Mouse (Mus musculus) hindbrain, embryonic 16.5 days (tissue): ENCODE measurements at regions not wholly inside any gene's neighbourhood (a gene's known extent, or its start where the extent isn't known, plus 50 kb on each side); places are given as distances from the start of the nearest gene placed in this dataset.

Experiments
- ATAC-seq: fragments of 200-750 bp; cut with Nextera tagmentation; 2 replicates; pipeline ENCODE4 v1.8.0; 2017; ENCODE audit warnings: moderate TSS enrichment, moderate library complexity
- H3K27ac ChIP-seq: fragments of 300-500 bp; sonication (generic); 2 replicates; pipeline ENCODE4 v1.5.1; 2014; ENCODE audit warnings: low read depth, mild to moderate bottlenecking, control low read depth, low read length, moderate library complexity
- H3K27me3 ChIP-seq: fragments of 300-500 bp; sonication (generic); replicated peaks from 2 replicates; pipeline ENCODE4 v1.6.1; 2014; ENCODE audit warnings: low read length; ENCODE audit not compliant: control insufficient read depth, insufficient read depth
- H3K36me3 ChIP-seq: fragments of 300-500 bp; sonication (generic); 2 replicates; pipeline ENCODE4 v1.6.1; 2014; ENCODE audit warnings: mild to moderate bottlenecking, low read length, moderate library complexity, mixed read lengths; ENCODE audit not compliant: control insufficient read depth, insufficient read depth
- H3K4me1 ChIP-seq: fragments of 300-500 bp; sonication (generic); 2 replicates; pipeline ENCODE4 v1.6.1; 2014; ENCODE audit warnings: low read depth, low read length; ENCODE audit not compliant: control insufficient read depth, insufficient read depth
- H3K4me2 ChIP-seq: fragments of 300-500 bp; sonication (generic); 2 replicates; pipeline ENCODE4 v1.6.1; 2014; ENCODE audit warnings: mild to moderate bottlenecking, low read length, control low read depth, moderate library complexity
- H3K4me3 ChIP-seq: fragments of 300-500 bp; sonication (generic); 2 replicates; pipeline ENCODE4 v1.5.1; 2014; ENCODE audit warnings: mild to moderate bottlenecking, low read length, control low read depth, moderate library complexity
- H3K9ac ChIP-seq: fragments of 300-500 bp; sonication (generic); 2 replicates; pipeline ENCODE4 v1.6.1; 2014; ENCODE audit warnings: low read depth, mild to moderate bottlenecking, control low read depth, low read length, moderate library complexity
- H3K9me3 ChIP-seq: fragments of 300-500 bp; sonication (generic); 2 replicates; pipeline ENCODE4 v1.6.1; 2014; ENCODE audit warnings: mild to moderate bottlenecking, low read length, moderate library complexity; ENCODE audit not compliant: control insufficient read depth
- WGBS: fragments of 180-500 bp; shearing (Covaris S2); extraction: QIAGEN DNeasy Blood & Tissue Kit; methylation state at CpG from one replicate; pipeline ENCODE4 v1.1.7; 2014; 5-methylcytosine and 5-hydroxymethylcytosine counted together

DNA sequence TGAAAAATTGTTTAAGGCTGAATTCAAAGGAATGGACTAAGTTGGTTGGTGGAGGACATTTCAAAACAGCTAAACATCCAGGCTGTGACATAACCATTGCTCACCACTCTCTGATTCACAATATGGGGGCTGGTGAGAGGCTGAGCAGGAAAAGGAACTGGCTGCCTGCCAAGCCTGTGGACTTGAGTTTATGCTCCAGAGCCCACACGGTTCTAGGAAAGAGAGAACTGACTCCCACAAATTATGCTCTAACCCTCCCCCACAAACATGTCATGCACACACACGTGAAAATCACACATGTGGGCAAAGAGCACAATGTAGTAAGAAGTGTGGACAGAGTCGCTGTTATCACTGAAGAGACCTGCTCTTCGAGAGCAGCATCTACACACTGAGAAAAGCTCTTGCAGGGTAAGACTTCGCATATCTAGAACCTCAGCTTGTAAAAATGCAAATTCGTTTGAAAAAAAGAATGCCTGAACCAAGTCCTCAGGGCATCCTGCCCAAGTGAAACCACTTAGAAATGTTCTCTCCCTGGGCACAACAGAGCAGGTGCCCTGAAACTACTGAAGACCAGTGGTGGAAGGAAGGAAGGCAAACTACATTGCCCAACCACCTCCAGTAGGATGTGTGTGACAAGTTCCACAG is 118.9 kb upstream of the Qrfpr start:
- Histone ChIP-seq H3K9me3 (no peaks in the 10 kb centered on the region), H3K27ac (no peak overlapping the region), H3K4me3 (no peak overlapping the region), H3K4me2 (no peak overlapping the region), H3K36me3 (no peaks in the 10 kb centered on the region), H3K9ac (no peak overlapping the region), H3K27me3 (no peaks in the 10 kb centered on the region), H3K4me1 (no peaks in the 10 kb centered on the region)
- no peak for ATAC-seq
- 74% methylated on average over 6 of the region's 6 CpGs for WGBS

GRCm38 (mm10) chr3:36339656-36340055 is 117.5 kb upstream of the Qrfpr start:
- no peak overlapping the region for H3K4me3 ChIP-seq
- no peaks in the 10 kb centered on the region for H3K4me1 ChIP-seq
- no peaks in the 10 kb centered on the region for H3K27me3 ChIP-seq
- H3K9ac ChIP-seq: no peak overlapping the region
- H3K36me3 ChIP-seq: no peaks in the 10 kb centered on the region
- H3K9me3 ChIP-seq: no peaks in the 10 kb centered on the region
- no peak overlapping the region for H3K27ac ChIP-seq
- 95% methylated on average over 5 of the region's 5 CpGs for WGBS
- no peak for ATAC-seq
- H3K4me2 ChIP-seq: no peak overlapping the region

DNA sequence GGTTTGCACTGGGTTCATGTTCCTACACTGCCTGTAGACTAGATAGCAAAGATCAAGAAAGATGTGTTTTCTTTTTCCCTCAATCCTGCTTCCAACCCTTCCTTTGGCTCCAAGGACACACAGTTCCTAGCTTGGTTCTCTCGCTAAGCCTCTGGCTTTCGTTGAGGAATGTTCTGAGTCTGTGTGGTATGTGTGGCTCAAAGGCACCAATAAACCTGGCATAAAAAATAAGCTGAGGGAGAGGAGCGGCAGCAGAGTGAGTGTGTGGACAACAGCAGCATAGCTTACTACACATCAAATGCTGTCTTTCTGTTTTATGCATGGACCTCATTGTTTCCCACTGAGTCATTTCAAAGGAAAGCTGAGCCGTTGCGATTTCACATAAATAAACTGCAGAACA is 112.2 kb upstream of the Qrfpr start:
- no peak overlapping the region for H3K4me2 ChIP-seq
- no peak overlapping the region for H3K4me3 ChIP-seq
- no peaks in the 10 kb centered on the region for H3K27me3 ChIP-seq
- 80% methylated on average over 5 of the region's 5 CpGs for WGBS
- H3K9ac ChIP-seq: no peak overlapping the region
- no peaks in the 10 kb centered on the region for H3K36me3 ChIP-seq
- H3K4me1 ChIP-seq: no peaks in the 10 kb centered on the region
- H3K27ac ChIP-seq: no peak overlapping the region
- no peaks in the 10 kb centered on the region for H3K9me3 ChIP-seq
- no peak for ATAC-seq

- Histone ChIP-seq H3K4me2 (no peak overlapping the region), H3K27ac (no peak overlapping the region), H3K4me3 (no peak overlapping the region), H3K9ac (no peak overlapping the region), H3K4me1 (no peaks in the 10 kb centered on the region), H3K27me3 (no peaks in the 10 kb centered on the region), H3K36me3 (no peaks in the 10 kb centered on the region), H3K9me3 (no peaks in the 10 kb centered on the region)
- ATAC-seq: no peak
- WGBS: 96% methylated on average over 6 of the region's 6 CpGs
Observed at GRCm38 (mm10) chr3:36332016-36332415, 109.9 kb upstream of the Qrfpr start.

DNA sequence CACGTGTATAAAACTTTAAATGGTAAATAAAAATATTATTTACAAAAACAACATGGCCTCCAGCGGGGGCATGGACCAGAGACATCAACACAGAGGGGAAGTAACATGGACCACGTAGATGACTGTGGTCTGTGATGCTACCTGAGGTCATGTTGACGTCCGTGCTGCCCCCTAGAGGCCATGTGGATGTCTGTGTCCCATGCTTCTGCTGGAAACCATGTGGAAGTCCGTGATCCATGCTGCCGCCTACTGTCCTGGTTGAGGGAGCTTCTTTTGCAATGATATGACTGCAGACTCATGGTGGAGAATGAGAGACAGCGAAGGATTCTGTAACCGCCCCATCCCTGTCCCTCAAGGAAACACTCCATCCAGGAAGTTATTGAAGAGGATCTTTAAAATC is 108.5 kb upstream of the Qrfpr start:
- no peaks in the 10 kb centered on the region for H3K4me1 ChIP-seq

GRCm38 (mm10) chr3:36329631-36330030 is 107.5 kb upstream of the Qrfpr start:
- no peak overlapping the region for H3K4me3 ChIP-seq
- no peaks in the 10 kb centered on the region for H3K27me3 ChIP-seq
- no peak overlapping the region for H3K4me2 ChIP-seq
- H3K9ac ChIP-seq: no peak overlapping the region
- no peaks in the 10 kb centered on the region for H3K36me3 ChIP-seq
- H3K9me3 ChIP-seq: no peaks in the 10 kb centered on the region
- H3K4me1 ChIP-seq: no peaks in the 10 kb centered on the region
- H3K27ac ChIP-seq: no peak overlapping the region
- ATAC-seq: no peak
- 87% methylated on average over 7 of the region's 7 CpGs for WGBS

More for the DNA sequence above, 108.5 kb upstream of the Qrfpr start:
- Histone ChIP-seq H3K9ac (no peak overlapping the region), H3K9me3 (no peaks in the 10 kb centered on the region), H3K4me3 (no peak overlapping the region), H3K27me3 (no peaks in the 10 kb centered on the region), H3K4me2 (no peak overlapping the region), H3K36me3 (no peaks in the 10 kb centered on the region), H3K27ac (no peak overlapping the region)
- WGBS: 22% methylated on average over 9 of the region's 9 CpGs
- ATAC-seq: no peak

GRCm38 (mm10) chr3:36328927-36329326 is 106.8 kb upstream of the Qrfpr start:
- Histone ChIP-seq H3K4me1 (no peaks in the 10 kb centered on the region), H3K36me3 (no peaks in the 10 kb centered on the region), H3K27me3 (no peaks in the 10 kb centered on the region), H3K27ac (no peak overlapping the region), H3K4me3 (no peak overlapping the region), H3K4me2 (no peak overlapping the region), H3K9ac (no peak overlapping the region), H3K9me3 (no peaks in the 10 kb centered on the region)
- no peak for ATAC-seq
- 82% methylated on average over 2 of the region's 2 CpGs for WGBS

- Histone ChIP-seq H3K4me1 (no peaks in the 10 kb centered on the region), H3K4me2 (no peak overlapping the region), H3K9me3 (no peaks in the 10 kb centered on the region), H3K9ac (no peak overlapping the region), H3K27ac (no peak overlapping the region), H3K4me3 (no peak overlapping the region), H3K27me3 (no peaks in the 10 kb centered on the region), H3K36me3 (no peaks in the 10 kb centered on the region)
- no peak for ATAC-seq
Observed at GRCm38 (mm10) chr3:36318635-36319034, 96.5 kb upstream of the Qrfpr start.

DNA sequence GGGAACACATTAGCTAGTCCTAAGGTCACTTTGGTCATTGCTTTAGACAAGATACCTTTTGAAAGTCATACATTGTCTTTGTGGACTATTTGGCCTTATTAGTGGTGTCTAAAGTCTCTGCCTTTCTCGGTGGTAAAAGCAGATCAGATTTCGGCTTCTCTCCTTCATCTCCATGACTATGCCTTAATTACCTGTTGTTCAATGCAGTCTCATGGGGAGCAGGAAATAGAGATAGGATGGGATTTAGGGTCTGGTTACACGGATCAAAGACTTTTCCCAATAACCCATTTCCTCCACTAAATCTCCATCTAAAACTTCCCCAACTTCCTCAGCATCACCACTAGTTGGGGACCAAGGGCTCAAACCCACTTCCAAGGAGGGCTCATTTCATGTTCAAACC is 89.2 kb upstream of the Qrfpr start:
- Histone ChIP-seq H3K4me3 (no peak overlapping the region), H3K9me3 (no peaks in the 10 kb centered on the region; the same call in 1 of the 2 replicates), H3K4me2 (no peak overlapping the region), H3K9ac (no peak overlapping the region), H3K27me3 (no peaks in the 10 kb centered on the region), H3K4me1 (peaks cover 3% of the 10 kb centered on the region; the same call in 1 of the 2 replicates), H3K36me3 (no peaks in the 10 kb centered on the region), H3K27ac (no peak overlapping the region)
- no peak for ATAC-seq
- WGBS: 18% methylated on average over 3 of the region's 3 CpGs
